Mouse (Mus musculus) liver, embryonic 14.5 days (tissue): ENCODE data around the gene Cebpa.

Experiments used
- CTCF ChIP-seq: IDR thresholded peaks from 2 replicates; pipeline ENCODE4 v1.5.1; 2016; ENCODE audit warnings: antibody characterized with exemption, low read depth, control low read depth
- EP300 ChIP-seq: IDR thresholded peaks from 2 replicates; pipeline ENCODE4 v1.6.1; 2016; ENCODE audit warnings: antibody characterized with exemption, low read depth

- no peak for TF ChIP-seq CTCF
- no peak for TF ChIP-seq EP300
Observed at GRCm38 (mm10) chr7:35125971-35126370, 6.9 kb downstream of the Cebpa start.
